Mouse (Mus musculus): ENCODE measurements at regions not wholly inside any gene's neighbourhood (a gene's known extent, or its start where the extent isn't known, plus 50 kb on each side); places are given as distances from the start of the nearest gene placed in this dataset.

- TF ChIP-seq GATA1 (IDR thresholded peaks at IDR 0.05; ENCODE audit: borderline replicate concordance, low read length) (no peak), FLI1 (IDR thresholded peaks at IDR 0.05; ENCODE audit: low read length) (no peak)
Observed at GRCm38 (mm10) chr19:15830385-15830784, 116.8 kb downstream of the Psat1 start.

Data from megakaryocyte, embryonic 14.5 days (primary cell).